Mouse (Mus musculus) forebrain, postnatal 0 days (tissue): ENCODE results near the gene Tyk2. TPM values are rescaled to one million over a fixed set of nuclear protein-coding genes. Genes with fewer than 3 reads are reported as not detected.
A peak's percentile ranks its signal among the peaks of the same experiment; 100 is the strongest.

ENCODE experiments used
- ATAC-seq: fragments of 200-750 bp; cut with Nextera tagmentation; 2 replicates; pipeline ENCODE4 v1.8.0; 2017; ENCODE audit warnings: mild to moderate bottlenecking, moderate library complexity
- DNase-seq: peaks from one replicate; pipeline ENCODE4 v3.0.0-alpha.2; 2015
- H3K27ac ChIP-seq: fragments of 300-500 bp; sonication (generic); 2 replicates; pipeline ENCODE4 v1.5.1; 2014; ENCODE audit warnings: low read depth, mild to moderate bottlenecking, antibody characterized with exemption, low read length, moderate library complexity, mixed read lengths
- H3K27me3 ChIP-seq: fragments of 300-500 bp; sonication (generic); 2 replicates; pipeline ENCODE4 v1.6.1; 2014; ENCODE audit warnings: mild to moderate bottlenecking, low read length, mixed read lengths; ENCODE audit not compliant: insufficient read depth
- H3K36me3 ChIP-seq: fragments of 300-500 bp; sonication (generic); 2 replicates; pipeline ENCODE4 v1.6.1; 2014; ENCODE audit warnings: mild to moderate bottlenecking, moderate library complexity; ENCODE audit not compliant: insufficient read depth
- H3K4me1 ChIP-seq: fragments of 300-500 bp; sonication (generic); 2 replicates; pipeline ENCODE4 v1.6.1; 2014; ENCODE audit warnings: antibody characterized with exemption; ENCODE audit not compliant: insufficient read depth
- H3K4me2 ChIP-seq: fragments of 300-500 bp; sonication (generic); 2 replicates; pipeline ENCODE4 v1.6.1; 2014; ENCODE audit warnings: low read depth, mild to moderate bottlenecking, moderate library complexity
- H3K4me3 ChIP-seq: fragments of 300-500 bp; sonication (generic); 2 replicates; pipeline ENCODE4 v1.5.1; 2014; ENCODE audit warnings: low read depth, low read length, mixed read lengths
- H3K9ac ChIP-seq: fragments of 300-500 bp; sonication (generic); 2 replicates; pipeline ENCODE4 v1.6.1; 2014; ENCODE audit warnings: mild to moderate bottlenecking
- H3K9me3 ChIP-seq: fragments of 300-500 bp; sonication (generic); 2 replicates; pipeline ENCODE4 v1.6.1; 2016; ENCODE audit warnings: low read length
- CTCF ChIP-seq: sonication (generic); IDR thresholded peaks from 2 replicates; pipeline ENCODE4 v1.5.1; 2016; ENCODE audit warnings: antibody characterized with exemption, control low read depth, low read depth
- WGBS: fragments of 180-500 bp; shearing (Covaris S2); extraction: QIAGEN DNeasy Blood & Tissue Kit; methylation state at CpG from one replicate; pipeline ENCODE4 v1.1.7; 2014; 5-methylcytosine and 5-hydroxymethylcytosine counted together
- polyA plus RNA-seq: library from polyadenylated mRNA; unstranded; fragments of >200 nt; fragmentation: Nextera tagmentation; extraction: Ambion mirVana; gene quantifications from 2 replicates; pipeline ENCODE4 v1.2.1, GENCODE M21; 2015
- total RNA-seq: library from RNA; depleted of rRNA; stranded (reverse); fragments of >200 nt; gene quantifications from 2 replicates; pipeline ENCODE4 v1.2.3, GENCODE M21; 2014

The Tyk2 gene
- total and polyA plus RNA-seq, 2 experiments from 2014 or later, result 5.0 to 11.0 TPM

GRCm38 (mm10) chr9:21090537-21090936 is 40.5 kb downstream of the Tyk2 start:
- WGBS, result 86% methylated on average over 1 of the region's 1 CpGs
- no peak for ATAC-seq
- H3K9me3 ChIP-seq, result no peaks in the 10 kb centered on the region
- peak overlapping the region; percentile 72 for H3K4me2 ChIP-seq
- peaks cover 42% of the 10 kb centered on the region for H3K36me3 ChIP-seq
- H3K27me3 ChIP-seq, result no peaks in the 10 kb centered on the region
- H3K9ac ChIP-seq, result peak overlapping the region; percentile 77
- DNase-seq, result no peak
- peak overlapping the region; percentile 71 for H3K4me3 ChIP-seq
- peaks cover 7% of the 10 kb centered on the region for H3K4me1 ChIP-seq
- TF ChIP-seq CTCF, result no peak
- H3K27ac ChIP-seq, result no peak overlapping the region

- no peak for TF ChIP-seq CTCF
- ATAC-seq, result no peak
- Histone ChIP-seq H3K4me1 (no peaks in the 10 kb centered on the region), H3K9me3 (no peaks in the 10 kb centered on the region), H3K36me3 (peaks cover 81% of the 10 kb centered on the region), H3K27me3 (no peaks in the 10 kb centered on the region), H3K27ac (no peak overlapping the region), H3K4me2 (no peak overlapping the region), H3K4me3 (no peak overlapping the region), H3K9ac (no peak overlapping the region)
- no peak for DNase-seq
- 71% methylated on average over 3 of the region's 3 CpGs for WGBS
These were observed 47.7 kb downstream of the Tyk2 start for GRCm38 (mm10) chr9:21083324-21083723.

GRCm38 (mm10) chr9:21081127-21081526 is 49.9 kb downstream of the Tyk2 start:
- peaks cover 82% of the 10 kb centered on the region for H3K36me3 ChIP-seq
- no peak overlapping the region for H3K4me3 ChIP-seq
- 83% methylated on average over 9 of the region's 9 CpGs for WGBS
- no peak overlapping the region for H3K27ac ChIP-seq
- DNase-seq (no peak), ATAC-seq (no peak)
- no peaks in the 10 kb centered on the region for H3K27me3 ChIP-seq
- TF ChIP-seq CTCF, result no peak
- H3K4me2 ChIP-seq, result no peak overlapping the region
- H3K4me1 ChIP-seq, result no peaks in the 10 kb centered on the region
- no peak overlapping the region for H3K9ac ChIP-seq
- no peaks in the 10 kb centered on the region for H3K9me3 ChIP-seq

- H3K36me3 ChIP-seq, result peaks cover 52% of the 10 kb centered on the region
- WGBS, result 83% methylated on average over 3 of the region's 3 CpGs
- no peak overlapping the region for H3K4me2 ChIP-seq
- no peak for DNase-seq
- peaks cover 7% of the 10 kb centered on the region; the same call in 1 of the 2 replicates for H3K4me1 ChIP-seq
- H3K27ac ChIP-seq, result no peak overlapping the region
- H3K4me3 ChIP-seq, result no peak overlapping the region
- no peak for TF ChIP-seq CTCF
- H3K27me3 ChIP-seq, result no peaks in the 10 kb centered on the region
- ATAC-seq, result no peak
- no peak overlapping the region for H3K9ac ChIP-seq
- no peaks in the 10 kb centered on the region for H3K9me3 ChIP-seq
These were observed 55.4 kb downstream of the Tyk2 start for GRCm38 (mm10) chr9:21075625-21076024.

- Histone ChIP-seq H3K4me2 (no peak overlapping the region), H3K27me3 (no peaks in the 10 kb centered on the region), H3K27ac (no peak overlapping the region), H3K9ac (no peak overlapping the region), H3K4me1 (peaks cover 7% of the 10 kb centered on the region; the same call in 1 of the 2 replicates), H3K9me3 (no peaks in the 10 kb centered on the region), H3K4me3 (no peak overlapping the region), H3K36me3 (peaks cover 49% of the 10 kb centered on the region)
- ATAC-seq, result no peak
- 78% methylated on average over 1 of the region's 1 CpGs for WGBS
- TF ChIP-seq CTCF, result no peak
- no peak for DNase-seq
These were observed 56.9 kb downstream of the Tyk2 start for GRCm38 (mm10) chr9:21074173-21074572.

GRCm38 (mm10) chr9:21073044-21073840 is 57.8 kb downstream of the Tyk2 start, which contains the start of the genes Gm49373 and Fdx1l:
Gene Gm49373, minus strand, starts transcription at chr9:21073096.
Gene Fdx1l, minus strand, starts transcription at chr9:21073614.
- DNase-seq, result peak; percentile 94
- no peak for TF ChIP-seq CTCF

GRCm38 (mm10) chr9:21072641-21073040 is 58.4 kb downstream of the Tyk2 start:
- peak overlapping the region; percentile 97 for H3K4me2 ChIP-seq
- no peak for TF ChIP-seq CTCF
- peak overlapping the region; percentile 84 for H3K4me3 ChIP-seq
- no peak overlapping the region for H3K27ac ChIP-seq
- H3K9ac ChIP-seq, result peak overlapping the region; percentile 77
- DNase-seq (no peak), ATAC-seq (peak; percentile 2; the same call in 1 of the 2 replicates)
- peaks cover 7% of the 10 kb centered on the region; the same call in 1 of the 2 replicates for H3K4me1 ChIP-seq
- H3K36me3 ChIP-seq, result peaks cover 37% of the 10 kb centered on the region
- WGBS, result 14% methylated on average over 4 of the region's 4 CpGs
- H3K9me3 ChIP-seq, result no peaks in the 10 kb centered on the region
- no peaks in the 10 kb centered on the region for H3K27me3 ChIP-seq

More at GRCm38 (mm10) chr9:21073044-21073840, 57.8 kb downstream of the Tyk2 start, which contains the start of the genes Gm49373 and Fdx1l:
- peak within 1 kb of the TSS; percentile 77 for H3K9ac ChIP-seq
- H3K4me3 ChIP-seq, result peak within 1 kb of the TSS; percentile 84
- H3K27ac ChIP-seq, result peak within 1 kb of the TSS; percentile 71
- peaks cover 40% of the 10 kb centered on the region for H3K36me3 ChIP-seq
- H3K4me2 ChIP-seq, result peak within 1 kb of the TSS; percentile 97
- H3K4me1 ChIP-seq, result peaks cover 7% of the 10 kb centered on the region; the same call in 1 of the 2 replicates
- ATAC-seq, result peak; percentile 97
- no peaks in the 10 kb centered on the region for H3K27me3 ChIP-seq
- H3K9me3 ChIP-seq, result no peaks in the 10 kb centered on the region
- WGBS, result 3% methylated on average over 57 of the region's 58 CpGs
